Mouse (Mus musculus) T-helper 1 cell (primary cell): ENCODE results near the gene Tcf7l1.

Source experiments
- in situ Hi-C: fragments of 300-600 bp; cut with MboI, MseI; formaldehyde crosslinking; loops from one replicate; pipeline ENCODE4 v1.15.1; 2025; ENCODE audit warnings: high pct_unique_total_duplicates

Tcf7l1 gene

DNA sequence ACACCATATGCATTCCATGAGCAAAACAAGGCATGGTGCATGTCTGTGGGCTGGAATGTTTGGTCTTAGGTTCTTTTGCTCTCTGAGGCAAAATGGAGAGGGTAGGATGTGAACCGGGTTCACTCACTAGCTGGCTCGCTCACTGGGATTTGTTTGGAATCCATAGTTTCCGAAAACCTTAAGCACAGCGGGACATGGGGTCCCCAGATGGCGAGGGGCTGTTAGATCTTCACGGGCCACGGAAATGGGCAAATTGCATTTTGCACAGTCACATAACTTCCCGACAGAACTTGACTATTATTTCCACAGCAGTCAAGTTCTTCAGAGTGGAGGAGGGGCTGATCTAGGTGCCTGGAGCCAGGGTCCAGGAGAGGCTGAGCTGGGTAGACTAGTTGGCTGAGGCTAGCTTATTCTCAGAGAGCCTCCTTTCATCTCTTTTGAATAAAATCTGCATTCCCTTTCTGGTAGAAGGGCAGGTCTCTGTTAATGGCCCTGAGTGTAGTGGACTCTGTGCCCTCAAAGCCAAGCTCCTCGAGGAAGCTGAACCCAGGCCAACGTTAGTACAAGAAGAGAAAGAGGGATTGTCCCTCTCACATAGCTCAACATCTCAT, 78.1 kb downstream of the Tcf7l1 start:
- in situ Hi-C loops: no loop called here

DNA sequence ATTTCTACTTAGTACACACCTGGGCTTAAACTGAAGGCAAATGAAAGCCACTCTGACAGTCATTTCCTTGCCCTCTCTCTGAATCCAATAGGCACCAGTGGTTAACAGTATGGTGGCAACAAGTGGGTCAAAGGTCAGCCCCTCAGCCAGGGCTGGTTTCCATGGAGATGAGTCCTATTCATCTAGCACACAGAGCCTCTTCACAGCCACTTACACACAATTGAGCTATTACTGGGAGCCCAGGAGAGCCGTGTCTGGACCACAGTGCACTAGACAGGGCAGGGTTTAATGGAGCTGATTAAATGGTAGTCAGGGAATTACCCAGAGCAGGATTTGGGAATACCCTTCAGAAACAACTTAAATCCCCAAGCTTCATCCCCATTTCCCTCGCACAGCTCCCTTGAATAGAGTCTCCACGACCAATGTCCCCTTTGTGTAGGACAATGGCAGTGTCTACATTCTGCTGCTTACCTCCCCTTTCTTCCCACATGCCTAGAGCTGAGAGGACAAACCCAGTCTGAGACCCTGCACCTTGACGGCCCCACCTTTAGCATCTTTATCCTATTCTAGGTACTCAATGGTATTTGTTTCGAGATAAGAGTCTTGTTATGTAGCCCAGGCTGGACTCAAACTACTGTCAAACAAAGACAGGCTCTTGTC, 89.5 kb downstream of the Tcf7l1 start:
- in situ Hi-C loops: no loop called here

DNA sequence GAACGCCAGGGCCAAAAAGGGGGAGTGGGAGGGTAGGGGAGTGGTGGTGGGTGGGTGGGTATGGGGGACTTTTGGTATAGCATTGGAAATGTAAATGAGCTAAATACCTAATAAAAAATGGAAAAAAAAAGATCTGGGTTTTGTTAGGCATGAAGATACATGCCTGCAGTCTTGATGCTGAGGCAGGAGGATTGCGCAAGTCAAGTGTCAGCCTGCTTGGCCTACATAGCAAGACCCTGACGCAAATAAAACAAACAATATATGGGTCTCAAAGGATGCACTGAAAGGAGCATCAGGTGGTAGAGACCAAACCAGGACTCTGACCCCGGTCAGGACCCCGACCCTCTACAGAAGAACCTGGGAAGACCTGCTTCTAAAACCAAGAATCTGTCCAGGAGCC, 90.5 kb downstream of the Tcf7l1 start:
- in situ Hi-C loops: no loop called here

DNA sequence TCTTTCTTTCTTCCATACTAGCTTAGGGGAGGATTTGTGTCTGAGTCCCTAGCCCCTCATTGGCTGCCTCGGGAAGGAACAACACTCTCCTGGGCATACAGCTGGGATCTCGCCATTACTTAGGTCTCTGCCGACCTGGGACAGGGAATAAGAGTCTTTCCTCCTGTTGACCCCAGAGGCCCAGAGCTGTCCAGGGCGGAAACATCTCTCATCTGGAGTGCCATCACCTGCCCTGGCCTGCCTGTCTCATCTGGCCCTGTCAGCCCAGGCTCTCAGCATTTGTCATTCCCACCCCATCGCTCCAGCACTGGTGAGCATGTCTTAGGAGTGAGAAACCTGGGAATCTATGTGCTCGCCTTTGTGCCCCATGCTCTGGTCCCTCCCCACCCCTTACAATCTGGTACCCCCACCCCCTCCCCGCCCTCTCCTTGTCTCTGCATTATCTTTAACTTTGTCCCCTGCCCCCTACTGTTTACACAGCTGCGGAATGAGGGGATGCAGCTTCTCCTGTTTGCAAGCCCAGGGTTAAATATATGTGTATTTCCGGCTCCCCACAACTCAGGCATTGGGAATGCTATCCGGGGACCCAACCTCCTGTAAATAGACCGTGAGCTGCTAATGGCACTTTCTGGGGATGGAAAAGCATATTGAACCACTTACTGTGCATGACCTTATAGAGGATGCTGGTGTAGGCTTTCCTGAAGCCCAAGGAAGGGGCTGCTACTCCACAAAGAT, 92.3 kb downstream of the Tcf7l1 start:
- in situ Hi-C loops: no loop called here

DNA sequence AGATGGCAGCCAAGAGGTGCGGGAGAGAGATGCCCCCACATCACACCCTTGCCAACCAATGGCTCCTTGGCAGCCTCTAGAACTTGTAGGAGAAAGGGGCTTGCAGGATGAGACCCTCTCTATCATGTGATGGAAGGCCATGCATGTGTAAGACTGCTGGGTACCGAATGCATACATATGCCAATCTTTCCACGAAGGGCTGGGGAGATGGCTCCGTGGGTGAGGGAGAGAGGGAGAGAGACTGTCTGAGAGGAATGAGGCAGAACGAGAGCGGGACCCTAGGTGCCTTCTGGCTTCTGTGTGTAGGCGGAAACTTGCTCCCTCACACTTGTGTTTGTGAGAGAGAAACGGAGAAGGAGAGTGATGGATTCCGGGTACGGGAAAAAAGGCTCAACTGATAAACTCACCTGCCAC, 94.3 kb downstream of the Tcf7l1 start:
- in situ Hi-C loops: no loop called here

DNA sequence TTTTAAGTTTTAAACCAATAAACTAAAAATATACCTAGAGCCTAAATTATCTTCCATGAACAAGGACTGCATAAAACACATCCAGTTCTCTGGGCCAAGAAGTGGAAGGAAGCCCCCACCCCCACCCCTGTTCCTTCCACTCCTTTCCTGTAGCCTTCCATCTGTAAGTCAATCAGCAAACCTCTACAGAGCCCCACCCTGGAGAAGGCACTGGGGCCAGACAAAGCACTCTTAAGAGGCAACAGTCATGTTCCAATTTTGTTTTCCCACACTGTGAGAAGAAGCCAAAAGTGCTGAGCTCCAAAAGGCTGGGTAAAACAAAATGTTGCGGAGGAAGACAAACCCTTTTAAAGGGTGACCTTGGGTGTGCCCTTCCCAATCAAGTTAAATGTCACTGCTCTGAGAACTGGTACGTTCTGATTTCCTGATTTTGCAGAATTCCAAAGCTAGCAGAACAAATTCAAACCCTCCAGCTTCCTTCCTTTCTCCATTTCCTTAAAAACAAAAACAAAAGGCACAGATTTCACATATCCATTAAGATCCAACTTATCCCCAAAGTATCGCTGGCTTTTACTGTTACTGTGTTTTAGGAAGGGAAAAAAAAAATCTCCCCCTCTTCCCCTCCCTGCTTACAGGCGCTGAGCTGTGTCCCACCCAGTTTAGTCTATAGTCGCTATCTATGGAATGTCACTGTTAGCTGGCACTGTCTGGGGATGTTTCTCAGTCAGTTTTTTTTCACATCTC, 94.8 kb downstream of the Tcf7l1 start:
- in situ Hi-C loops: no loop called here

DNA sequence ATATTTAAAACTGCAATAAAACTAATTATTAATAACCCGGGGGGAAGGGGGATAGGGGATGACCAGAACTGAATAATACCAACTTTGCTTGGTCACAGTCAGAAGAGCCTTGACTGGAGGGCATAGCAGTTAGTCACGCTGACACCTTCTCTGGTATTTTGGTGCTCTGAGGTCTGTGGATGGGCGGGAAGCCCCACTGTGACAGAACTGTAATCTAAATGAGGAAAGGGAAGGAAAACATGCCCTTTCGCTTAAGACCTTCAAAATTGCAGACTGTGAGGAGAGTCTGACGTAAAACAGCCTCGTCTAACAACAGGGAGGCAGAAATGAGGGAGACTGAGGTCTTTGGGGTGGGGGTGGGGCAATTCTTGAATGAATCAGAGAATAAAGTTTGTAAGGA, 96.6 kb downstream of the Tcf7l1 start:
- in situ Hi-C loops: no loop called here

DNA sequence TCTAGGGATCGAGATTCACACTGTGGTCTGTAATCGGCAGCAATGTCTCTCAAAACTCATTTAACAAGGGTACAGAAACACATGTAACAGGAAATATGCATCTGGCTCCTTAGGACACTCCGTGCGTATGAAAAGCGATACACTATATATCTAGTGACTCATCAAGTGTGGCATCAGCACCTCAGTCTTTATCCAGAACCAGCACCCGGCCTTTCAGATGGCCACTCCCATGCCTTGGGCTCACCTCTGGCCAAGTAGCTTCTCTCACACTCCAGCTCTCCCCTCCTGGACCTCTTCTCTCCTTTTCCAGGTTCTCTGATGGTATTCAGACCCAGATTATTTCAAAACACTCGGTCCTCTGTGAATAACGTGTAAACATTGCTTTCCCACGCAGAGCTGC, 97.5 kb downstream of the Tcf7l1 start:
- in situ Hi-C loops: no loop called here

DNA sequence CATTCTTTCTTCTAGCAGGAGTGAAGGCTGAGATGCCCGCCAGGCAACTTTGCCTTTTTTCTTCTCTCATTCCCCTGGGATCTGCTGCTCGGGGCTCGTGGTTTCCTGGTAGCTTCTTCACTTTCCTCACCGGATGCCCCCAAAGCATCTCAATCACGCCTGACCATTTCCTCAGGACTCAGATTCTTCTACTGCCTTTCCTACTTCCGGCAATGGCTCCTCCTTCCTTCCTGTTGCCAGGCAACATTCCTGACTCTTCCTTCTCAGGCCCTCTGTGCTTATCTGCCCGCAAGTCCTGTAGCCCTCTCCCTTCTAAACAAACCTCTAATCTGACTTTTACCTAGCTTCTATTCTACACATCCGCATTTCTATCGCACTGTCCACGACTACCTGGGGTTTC, 98.5 kb downstream of the Tcf7l1 start:
- in situ Hi-C loops: no loop called here

DNA sequence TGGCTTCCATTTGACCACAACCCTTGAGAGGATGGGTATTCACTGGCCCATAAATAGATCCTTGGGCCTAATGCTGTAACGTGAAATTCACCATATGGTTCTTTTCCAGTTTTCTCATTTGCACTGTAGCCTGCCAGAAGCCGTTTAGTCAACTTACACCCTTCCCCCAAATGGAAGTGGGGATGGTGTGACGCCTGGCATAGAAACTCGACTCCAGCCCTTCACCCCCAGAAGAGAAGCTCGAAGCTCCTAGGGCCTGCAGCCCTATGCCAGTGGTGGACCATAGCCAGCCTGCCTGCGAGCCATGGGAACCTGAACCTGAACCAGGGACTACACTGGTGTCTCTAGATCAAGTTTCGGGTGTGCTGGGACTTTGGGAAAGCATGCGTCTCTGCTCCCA, 99.1 kb downstream of the Tcf7l1 start:
- in situ Hi-C loops: no loop called here

DNA sequence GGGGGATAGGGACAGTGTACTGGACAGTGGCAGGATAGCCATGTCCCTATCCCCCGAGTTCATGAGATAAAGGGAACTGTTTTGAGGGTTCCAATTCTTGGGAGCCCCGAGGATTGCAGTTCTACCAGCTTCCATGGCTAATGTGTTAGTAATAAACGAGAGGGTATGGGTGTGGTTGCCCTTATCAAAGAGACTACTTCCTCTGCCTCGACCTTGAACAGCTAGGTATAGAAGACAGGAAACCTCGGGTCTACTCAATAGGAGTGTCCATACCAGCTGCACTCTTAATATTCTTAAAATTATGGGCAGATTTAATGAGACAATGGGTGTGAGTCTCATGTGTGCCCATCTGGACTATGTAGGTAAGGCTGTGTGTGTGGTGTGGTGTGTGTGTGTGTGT, 100.0 kb downstream of the Tcf7l1 start:
- in situ Hi-C loops: no loop called here

DNA sequence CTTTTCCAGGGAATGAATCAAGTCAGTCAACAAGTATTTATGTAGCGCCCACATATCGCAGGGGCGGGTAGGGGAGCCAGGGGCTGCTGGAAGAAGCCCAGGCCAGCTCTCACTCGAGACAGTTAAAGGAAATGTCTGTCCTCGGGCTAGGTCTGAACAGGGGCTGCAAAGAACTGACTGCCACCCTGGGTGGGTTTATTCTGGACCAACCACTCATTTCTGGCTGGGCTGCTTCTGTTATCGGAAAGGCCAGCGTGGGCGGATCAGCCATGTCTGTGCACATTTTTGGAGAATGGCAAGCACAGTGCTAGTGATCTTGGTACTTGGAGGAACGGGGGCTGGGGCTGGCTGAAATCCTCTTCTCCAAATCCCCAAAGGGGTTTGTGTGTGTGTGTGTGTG, 103.9 kb downstream of the Tcf7l1 start:
- in situ Hi-C loops: no loop called here

DNA sequence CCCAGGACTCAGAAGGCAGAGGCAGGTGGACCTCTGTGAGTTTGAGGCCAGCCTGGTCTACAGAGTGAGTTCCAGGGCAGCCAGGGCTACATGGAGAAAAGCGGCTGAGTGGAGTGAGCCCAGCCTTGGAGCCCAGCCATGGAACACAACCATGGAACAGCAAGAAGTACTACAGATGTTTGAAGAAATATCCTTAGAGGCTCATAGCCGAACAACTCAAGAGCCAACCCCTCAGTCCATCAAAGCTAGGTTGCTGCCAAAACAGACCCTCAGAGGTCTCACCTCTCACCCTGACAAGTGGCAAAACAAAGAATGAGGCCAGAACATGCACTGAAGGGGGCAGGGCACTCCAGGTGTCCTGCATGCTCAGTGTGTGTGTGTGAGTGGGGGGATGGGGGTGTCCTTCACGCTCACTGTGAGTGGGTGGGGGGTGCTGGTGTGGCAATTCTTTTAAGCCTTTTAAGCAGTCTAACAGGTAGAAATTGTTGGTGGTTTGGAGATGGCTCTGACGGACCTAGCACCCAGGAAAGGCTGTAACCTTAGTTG, 104.7 kb downstream of the Tcf7l1 start:
- in situ Hi-C loops: no loop called here

DNA sequence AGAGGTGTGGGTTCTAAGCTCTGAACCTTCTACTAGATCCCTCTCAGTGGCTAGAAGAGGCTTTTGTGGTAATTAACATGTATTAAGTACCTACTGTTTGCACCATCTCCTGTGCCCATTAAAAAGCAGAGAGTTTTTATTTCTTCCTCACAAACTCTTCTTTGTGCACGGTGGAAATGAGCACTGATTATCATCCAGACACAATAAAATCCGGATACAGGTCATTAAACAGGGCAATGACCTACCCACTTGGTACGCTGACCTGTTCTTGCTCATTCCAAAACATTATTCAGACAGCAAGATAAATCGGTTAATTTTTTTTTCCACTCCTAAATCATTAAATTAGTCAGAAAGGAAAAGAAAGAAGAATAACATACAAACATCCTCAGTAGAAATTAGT, 106.8 kb downstream of the Tcf7l1 start:
- in situ Hi-C loops: no loop called here

DNA sequence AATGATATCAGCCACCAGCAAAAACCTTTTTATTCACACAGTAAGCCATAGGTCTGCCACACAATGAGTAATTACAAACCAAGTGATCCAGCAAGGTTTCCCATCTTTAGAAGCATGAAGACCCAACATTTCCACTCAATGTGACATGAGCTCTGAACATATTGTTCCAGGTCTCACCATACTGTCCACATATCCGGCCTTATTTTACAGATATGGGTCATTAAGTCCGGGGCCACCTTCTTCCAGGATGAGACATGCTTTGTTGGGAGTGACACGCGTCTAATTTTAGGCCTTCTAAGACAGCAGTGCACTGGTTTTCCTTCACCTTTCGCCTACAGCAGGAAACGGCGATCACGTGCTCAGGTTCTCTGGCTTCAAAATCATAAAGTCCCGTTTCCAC, 108.1 kb downstream of the Tcf7l1 start:
- in situ Hi-C loops: no loop called here

DNA sequence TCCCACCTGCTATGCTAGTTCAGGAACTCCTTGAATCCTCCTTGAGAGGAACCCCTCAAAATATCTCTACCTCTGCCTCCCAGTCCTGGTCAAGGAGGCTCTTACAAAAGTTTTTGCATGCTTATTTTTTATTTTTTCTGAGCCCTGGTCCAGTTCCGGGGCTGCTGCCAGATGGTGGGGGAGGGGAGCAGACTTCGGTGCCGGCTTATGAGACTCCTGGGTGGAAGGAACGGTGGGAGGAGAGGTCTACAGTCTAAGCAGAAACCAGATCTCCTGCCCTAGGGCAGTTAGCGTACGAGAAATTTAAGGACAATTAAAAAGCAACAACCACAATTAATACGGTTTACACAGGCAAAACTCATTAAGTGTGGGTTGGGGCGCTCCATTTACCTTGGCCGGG, 110.4 kb downstream of the Tcf7l1 start:
- in situ Hi-C loops: no loop called here

DNA sequence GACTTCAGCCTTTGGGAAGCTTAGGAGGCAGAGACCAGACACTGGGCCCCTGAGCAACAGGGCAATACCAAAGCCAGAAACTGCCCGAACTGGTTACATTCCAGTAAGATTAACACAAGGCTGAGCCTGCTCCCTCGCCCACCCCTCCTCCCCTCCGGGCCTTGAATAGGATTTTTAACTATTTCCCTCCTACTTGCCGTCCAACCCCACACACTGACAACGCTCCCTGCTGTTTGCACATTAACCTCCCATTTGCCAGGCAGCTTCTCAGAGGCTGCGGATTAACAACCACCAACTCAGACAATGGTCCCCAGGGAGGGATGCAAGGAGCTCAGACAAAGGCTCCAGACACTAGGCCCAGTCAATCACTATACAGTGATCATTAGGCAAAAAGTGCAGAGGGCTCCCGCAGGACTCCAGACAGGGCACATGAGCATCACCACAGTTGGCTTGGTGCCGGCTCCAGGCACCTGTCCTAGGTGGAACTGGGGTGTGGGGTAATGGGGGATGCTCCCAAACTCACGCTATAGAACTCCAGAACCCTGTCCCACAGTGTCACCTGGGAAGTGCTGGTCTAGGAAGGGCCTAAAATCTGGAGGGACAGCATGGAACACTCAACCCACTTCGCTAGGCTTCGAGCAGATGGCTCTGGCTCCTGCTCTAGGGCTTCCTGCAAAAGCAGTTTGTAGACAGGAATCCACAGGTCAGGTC, 111.4 kb downstream of the Tcf7l1 start:
- in situ Hi-C loops: no loop called here

DNA sequence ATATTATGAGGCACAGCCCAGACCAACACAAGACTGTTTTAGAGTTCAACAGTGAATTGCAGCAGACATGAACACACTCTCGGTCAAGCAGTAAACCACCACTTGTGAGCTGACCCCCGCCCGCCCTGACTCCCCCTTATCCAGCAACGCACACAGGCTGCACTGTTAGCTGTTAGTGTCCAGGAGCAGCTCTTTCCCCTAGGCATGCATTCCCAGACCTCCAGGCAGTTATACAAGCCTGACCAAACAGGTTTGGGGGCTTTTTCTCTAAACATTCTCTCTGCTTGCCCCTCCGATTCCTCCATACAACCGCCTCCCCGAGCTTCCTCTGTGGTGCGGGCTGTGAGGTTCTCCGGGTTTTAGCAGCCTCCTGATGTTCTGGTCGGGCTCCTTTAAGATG, 112.0 kb downstream of the Tcf7l1 start:
- in situ Hi-C loops: no loop called here

DNA sequence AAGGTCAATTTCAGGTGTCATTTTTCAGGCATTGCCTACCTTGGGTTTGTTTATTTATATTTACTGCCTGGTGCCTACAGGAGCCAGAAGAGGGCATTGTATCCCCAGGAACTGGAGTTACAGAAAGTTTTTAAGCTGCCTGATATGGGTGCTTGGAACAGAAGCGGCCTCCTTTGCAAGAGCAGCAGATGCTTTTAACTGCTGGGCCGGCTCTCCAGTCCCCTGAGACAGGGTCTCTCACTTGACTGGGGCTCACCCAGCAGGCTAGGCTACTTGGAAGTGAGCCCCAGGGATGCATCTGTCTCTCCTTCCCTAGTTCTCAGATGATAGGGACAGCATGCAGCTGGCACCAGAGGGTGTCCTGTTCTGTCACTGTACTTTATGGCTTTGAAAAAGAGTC, 112.7 kb downstream of the Tcf7l1 start:
- in situ Hi-C loops: no loop called here

DNA sequence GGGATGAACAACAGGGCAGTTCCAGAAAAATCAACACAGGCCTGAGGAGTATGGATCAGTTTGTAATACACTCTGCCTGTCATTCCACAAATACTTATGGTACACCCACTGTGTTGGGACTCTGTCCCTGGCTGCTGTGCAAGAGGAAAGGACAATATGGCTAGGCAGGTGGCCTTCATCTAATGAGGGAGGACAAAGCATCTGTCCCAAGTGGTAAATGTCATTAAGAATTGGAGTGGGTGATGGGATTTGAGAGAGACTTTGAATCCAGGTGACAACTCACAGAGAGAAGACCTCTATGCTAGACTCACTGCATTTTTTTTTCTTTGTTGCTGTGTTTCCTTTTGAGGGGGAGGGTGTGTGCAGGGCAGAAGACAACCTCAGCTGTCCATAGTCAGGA, 115.3 kb downstream of the Tcf7l1 start:
- in situ Hi-C loops: no loop called here

DNA sequence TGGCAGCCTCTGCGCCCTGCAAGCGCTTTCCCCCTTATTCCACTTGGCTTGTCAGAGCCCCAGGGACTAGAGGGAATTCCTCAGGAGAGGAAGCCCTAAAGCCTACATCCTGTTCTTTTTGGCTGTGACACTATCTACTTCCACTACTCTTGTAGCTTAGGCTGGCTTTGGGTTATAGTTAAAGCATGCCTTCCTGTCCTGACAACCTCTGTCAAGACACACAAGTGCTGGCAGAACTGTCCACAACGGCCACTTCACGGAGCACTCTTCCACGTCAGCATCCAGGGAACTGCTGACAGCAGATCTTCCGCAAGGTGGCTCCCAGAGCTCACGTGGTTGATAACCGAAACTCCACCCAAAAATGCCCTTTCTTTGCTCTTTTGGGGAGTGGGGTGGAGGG, 117.9 kb downstream of the Tcf7l1 start:
- in situ Hi-C loops: no loop called here

DNA sequence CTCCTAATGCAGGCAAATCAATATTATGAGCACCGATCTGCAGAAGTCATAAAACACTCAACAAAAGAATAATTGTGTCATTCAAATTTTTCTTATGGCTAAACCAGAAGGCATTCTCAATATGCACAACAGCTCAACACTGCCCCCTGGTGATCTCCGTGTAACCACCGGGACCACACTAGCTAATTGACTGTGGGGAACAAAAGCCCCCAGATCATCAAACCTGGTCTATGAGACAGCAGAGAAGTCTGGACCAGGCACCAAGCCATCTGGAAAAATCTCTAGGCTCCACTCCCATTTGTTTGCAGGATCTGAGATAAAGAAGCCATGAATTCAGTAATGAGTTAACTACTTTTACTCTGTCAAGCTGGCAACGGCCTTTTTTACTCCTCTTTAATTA, 122.0 kb downstream of the Tcf7l1 start:
- in situ Hi-C loops: no loop called here
